Mouse (Mus musculus): ENCODE data around the gene Pcolce2. TPM values are rescaled to one million over a fixed set of nuclear protein-coding genes. Genes with fewer than 3 reads are reported as not detected.

Pcolce2 gene
- polyA plus RNA-seq, 1 experiment, result 0.78 TPM

- Histone ChIP-seq H3K4me3 (ENCODE audit: insufficient read depth, low read depth, low read length) (no peak overlapping the region), H3K4me1 (ENCODE audit: control insufficient read depth, insufficient read depth, low read length) (peaks cover 2% of the 10 kb centered on the region; the same call in 1 of the 2 replicates), H3K27me3 (replicated peaks; ENCODE audit: control insufficient read depth, insufficient read depth, low read length) (no peaks in the 10 kb centered on the region), H3K36me3 (ENCODE audit: control insufficient read depth, insufficient read depth, low read length) (no peaks in the 10 kb centered on the region), H3K27ac (ENCODE audit: insufficient read depth, low read depth, low read length) (no peak overlapping the region)
- no peak for DNase-seq
- TF ChIP-seq POLR2A (IDR thresholded peaks at IDR 0.05; ENCODE audit: low read depth, low read length), result no peak
- TF ChIP-seq CTCF (conservative IDR thresholded peaks at IDR 0.05; ENCODE audit: insufficient read depth, insufficient read length, low read depth, low read length), result no peak
- WGBS, result 76% methylated on average over 4 of the region's 4 CpGs
Observed at GRCm38 (mm10) chr9:95699273-95699672, 61.9 kb downstream of the Pcolce2 start.

- 77% methylated on average over 3 of the region's 3 CpGs for WGBS
- no peak for DNase-seq
- Histone ChIP-seq H3K36me3 (ENCODE audit: control insufficient read depth, insufficient read depth, low read length) (peaks cover 3% of the 10 kb centered on the region), H3K27ac (ENCODE audit: insufficient read depth, low read depth, low read length) (no peak overlapping the region), H3K4me3 (ENCODE audit: insufficient read depth, low read depth, low read length) (no peak overlapping the region), H3K27me3 (replicated peaks; ENCODE audit: control insufficient read depth, insufficient read depth, low read length) (no peaks in the 10 kb centered on the region), H3K4me1 (ENCODE audit: control insufficient read depth, insufficient read depth, low read length) (no peaks in the 10 kb centered on the region)
- TF ChIP-seq CTCF (conservative IDR thresholded peaks at IDR 0.05; ENCODE audit: insufficient read depth, insufficient read length, low read depth, low read length), result no peak
Observed at GRCm38 (mm10) chr9:95704078-95704477, 66.7 kb downstream of the Pcolce2 start.

GRCm38 (mm10) chr9:95705371-95705770 is 68.0 kb downstream of the Pcolce2 start:
- DNase-seq, result no peak
- Histone ChIP-seq H3K4me1 (ENCODE audit: control insufficient read depth, insufficient read depth, low read length) (no peaks in the 10 kb centered on the region), H3K27ac (ENCODE audit: insufficient read depth, low read depth, low read length) (no peak overlapping the region), H3K27me3 (replicated peaks; ENCODE audit: control insufficient read depth, insufficient read depth, low read length) (no peaks in the 10 kb centered on the region), H3K4me3 (ENCODE audit: insufficient read depth, low read depth, low read length) (no peak overlapping the region), H3K36me3 (ENCODE audit: control insufficient read depth, insufficient read depth, low read length) (peaks cover 5% of the 10 kb centered on the region)
- TF ChIP-seq CTCF (conservative IDR thresholded peaks at IDR 0.05; ENCODE audit: insufficient read depth, insufficient read length, low read depth, low read length) (no peak), POLR2A (IDR thresholded peaks at IDR 0.05; ENCODE audit: low read depth, low read length) (no peak)
- WGBS, result 87% methylated on average over 5 of the region's 5 CpGs

GRCm38 (mm10) chr9:95708943-95709342 is 71.5 kb downstream of the Pcolce2 start:
- DNase-seq, result no peak
- no peak for TF ChIP-seq POLR2A (IDR thresholded peaks at IDR 0.05; ENCODE audit: low read depth, low read length)
- no peak for TF ChIP-seq CTCF (conservative IDR thresholded peaks at IDR 0.05; ENCODE audit: insufficient read depth, insufficient read length, low read depth, low read length)
- H3K4me3 ChIP-seq (ENCODE audit: insufficient read depth, low read depth, low read length), result no peak overlapping the region
- no peaks in the 10 kb centered on the region for H3K4me1 ChIP-seq (ENCODE audit: control insufficient read depth, insufficient read depth, low read length)
- H3K27ac ChIP-seq (ENCODE audit: insufficient read depth, low read depth, low read length), result no peak overlapping the region
- H3K27me3 ChIP-seq (replicated peaks; ENCODE audit: control insufficient read depth, insufficient read depth, low read length), result no peaks in the 10 kb centered on the region
- peaks cover 7% of the 10 kb centered on the region for H3K36me3 ChIP-seq (ENCODE audit: control insufficient read depth, insufficient read depth, low read length)

- no peak for TF ChIP-seq POLR2A (IDR thresholded peaks at IDR 0.05; ENCODE audit: low read depth, low read length)
- TF ChIP-seq CTCF (conservative IDR thresholded peaks at IDR 0.05; ENCODE audit: insufficient read depth, insufficient read length, low read depth, low read length), result no peak
- 62% methylated on average over 8 of the region's 8 CpGs for WGBS
Observed at GRCm38 (mm10) chr9:95712574-95712973, 75.2 kb downstream of the Pcolce2 start.

GRCm38 (mm10) chr9:95736238-95736637 is 98.8 kb downstream of the Pcolce2 start:
- no peak overlapping the region for H3K4me3 ChIP-seq (ENCODE audit: insufficient read depth, low read depth, low read length)
- no peak overlapping the region for H3K27ac ChIP-seq (ENCODE audit: insufficient read depth, low read depth, low read length)
- no peaks in the 10 kb centered on the region for H3K4me1 ChIP-seq (ENCODE audit: control insufficient read depth, insufficient read depth, low read length)
- DNase-seq, result no peak
- peaks cover 7% of the 10 kb centered on the region; the same call in 1 of the 2 replicates for H3K36me3 ChIP-seq (ENCODE audit: control insufficient read depth, insufficient read depth, low read length)
- TF ChIP-seq CTCF (conservative IDR thresholded peaks at IDR 0.05; ENCODE audit: insufficient read depth, insufficient read length, low read depth, low read length) (peak; percentile 21; the same call in 1 of the 2 replicates), POLR2A (IDR thresholded peaks at IDR 0.05; ENCODE audit: low read depth, low read length) (no peak)
- no peaks in the 10 kb centered on the region for H3K27me3 ChIP-seq (replicated peaks; ENCODE audit: control insufficient read depth, insufficient read depth, low read length)

More at GRCm38 (mm10) chr9:95712574-95712973, 75.2 kb downstream of the Pcolce2 start:
- no peaks in the 10 kb centered on the region for H3K27me3 ChIP-seq (replicated peaks; ENCODE audit: control insufficient read depth, insufficient read depth, low read length)
- no peak overlapping the region for H3K4me3 ChIP-seq (ENCODE audit: insufficient read depth, low read depth, low read length)
- DNase-seq, result no peak
- no peaks in the 10 kb centered on the region for H3K4me1 ChIP-seq (ENCODE audit: control insufficient read depth, insufficient read depth, low read length)
- peaks cover 4% of the 10 kb centered on the region for H3K36me3 ChIP-seq (ENCODE audit: control insufficient read depth, insufficient read depth, low read length)
- no peak overlapping the region for H3K27ac ChIP-seq (ENCODE audit: insufficient read depth, low read depth, low read length)

- Histone ChIP-seq H3K4me1 (ENCODE audit: control insufficient read depth, insufficient read depth, low read length) (peaks cover 18% of the 10 kb centered on the region; the same call in 1 of the 2 replicates), H3K27ac (ENCODE audit: insufficient read depth, low read depth, low read length) (peak overlapping the region; percentile 86), H3K27me3 (replicated peaks; ENCODE audit: control insufficient read depth, insufficient read depth, low read length) (no peaks in the 10 kb centered on the region), H3K36me3 (ENCODE audit: control insufficient read depth, insufficient read depth, low read length) (no peaks in the 10 kb centered on the region; the same call in 1 of the 2 replicates), H3K4me3 (ENCODE audit: insufficient read depth, low read depth, low read length) (no peak overlapping the region)
- DNase-seq, result peak; percentile 69
- 53% methylated on average over 7 of the region's 7 CpGs for WGBS
- TF ChIP-seq CTCF (conservative IDR thresholded peaks at IDR 0.05; ENCODE audit: insufficient read depth, insufficient read length, low read depth, low read length) (no peak), POLR2A (IDR thresholded peaks at IDR 0.05; ENCODE audit: low read depth, low read length) (no peak)
Observed at GRCm38 (mm10) chr9:95744845-95745613, 107.6 kb downstream of the Pcolce2 start.

Measured in kidney, adult 2 months (tissue).